ENCODE assay signal across 9 mouse cellular contexts in the genomic region with DNA sequence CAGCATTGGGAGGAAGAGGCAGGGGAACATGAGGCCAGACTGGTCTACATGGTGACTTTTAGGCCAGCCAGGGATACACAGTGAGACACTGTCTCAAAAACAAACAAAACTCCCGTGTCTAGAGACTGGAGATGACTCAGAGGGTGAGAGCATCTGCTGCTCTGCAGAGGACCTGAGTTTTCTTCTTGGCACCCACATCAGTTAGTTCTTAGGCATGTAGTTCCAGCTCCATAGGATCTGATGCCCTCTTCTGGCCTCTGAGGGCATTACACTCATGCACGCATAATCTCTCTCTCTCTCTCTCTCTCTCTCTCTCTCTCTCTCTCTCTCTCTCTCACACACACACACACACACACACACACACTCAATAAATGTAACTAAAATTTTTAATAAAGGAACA. TPM values are rescaled to one million over a fixed set of nuclear protein-coding genes. Genes with fewer than 3 reads are reported as not detected.
A peak's percentile ranks its signal among the peaks of the same experiment; 100 is the strongest.
DNase-seq lines count a peak whose midpoint lies in the region; ATAC-seq and TF ChIP-seq lines count a peak whose summit lies in the region.
"Had no signal": no experiment of that assay in that cellular context is flagged by ENCODE, and none has a peak within 500 bp of the region (broad histone marks: within the 10 kb centered on the region; RNA-seq: fewer than 3 reads in every experiment).

No protein-coding gene starts in this region.

- peak; percentile 51 to 55 for DNase-seq in cerebellum, postnatal 10 days
- DNase-seq in cerebellum, adult 9-10 months = no peak
- DNase-seq in left cerebral cortex, adult 2 months (ENCODE audit: extremely low spot score in 1 of 2, low spot score in 2 of 2) = no peak
- no peak for DNase-seq in left cerebral cortex, adult 9 months (ENCODE audit: low spot score in 2 of 2)
- no peak for DNase-seq in urinary bladder, postnatal 4 days (ENCODE audit: low spot score in 2 of 2)
- no peak for DNase-seq in heart, adult 8-10 months (ENCODE audit: low spot score)

- peaks cover 6% of the 10 kb centered on the region; the same call in 1 of the 2 replicates for H3K4me1 ChIP-seq in E14TG2a.4 (replicated peaks; ENCODE audit: low read depth, low read length)

- H3K27me3 ChIP-seq in E14TG2a.4 (ENCODE audit: insufficient read depth, low read length) = peaks cover 6% of the 10 kb centered on the region; the same call in 1 of the 2 replicates

- H3K36me3 ChIP-seq in E14TG2a.4 (ENCODE audit: insufficient read depth, low read length) = no peaks in the 10 kb centered on the region

- no peak overlapping the region for H3K27ac ChIP-seq in left cerebral cortex, adult 2 months

- TF ChIP-seq CTCF in left cerebral cortex, adult 2 months (IDR thresholded peaks at IDR 0.05) = peak; percentile 17
- TF ChIP-seq CTCF in E14TG2a.4 (conservative IDR thresholded peaks at IDR 0.05; ENCODE audit: low read length) = peak; percentile 55

- H3K4me3 ChIP-seq in left cerebral cortex, adult 2 months = no peak overlapping the region
- H3K4me3 ChIP-seq in E14TG2a.4 (replicated peaks; ENCODE audit: low read length) = no peak overlapping the region

- ATAC-seq in granulocyte monocyte progenitor cell, adult 5-6 weeks (replicated peaks; ENCODE audit: poor library complexity, severe bottlenecking) = peak; percentile 65

- intact Hi-C loops in left cerebral cortex, adult 2 months (cut with DNase I) = no loop called here

- H3K9me3 ChIP-seq in E14TG2a.4 (ENCODE audit: low read length) = no peaks in the 10 kb centered on the region

RNA-seq across cellular contexts. Expression of a gene that starts 7.6 kb away (rescaled TPM):
- not detected for total RNA-seq in left cerebral cortex, adult 2 months (2021)
- not detected in 2 replicates for total RNA-seq in granulocyte monocyte progenitor cell, adult 5-6 weeks (2014; fragmentation: Nextera tagmentation)
- not detected in 2 replicates for total RNA-seq in granulocyte monocyte progenitor cell, adult 5-6 weeks (2017)
- not detected for total RNA-seq in heart, adult 8-10 months (2022)
- total RNA-seq: left cerebral cortex, postnatal 10 days had no signal

RNA-seq across cellular contexts. Expression of a gene that starts 26.2 kb away (rescaled TPM):
- total RNA-seq in left cerebral cortex, adult 2 months (2021) = 10 to 100 TPM; 24.5 to 25.0 TPM
- total RNA-seq in granulocyte monocyte progenitor cell, adult 5-6 weeks (2014; fragmentation: Nextera tagmentation) = not detected in 2 replicates
- total RNA-seq in granulocyte monocyte progenitor cell, adult 5-6 weeks (2017) = not detected in 2 replicates
- not detected for total RNA-seq in heart, adult 8-10 months (2022)

RNA-seq across cellular contexts. Expression of a gene that starts 54.1 kb away (rescaled TPM):
- under 1 TPM; 0.21 to 0.32 TPM for total RNA-seq in left cerebral cortex, adult 2 months (2021)
- total RNA-seq in granulocyte monocyte progenitor cell, adult 5-6 weeks (2014; fragmentation: Nextera tagmentation) = 0.41 and 0.58 TPM in 2 replicates
- total RNA-seq in granulocyte monocyte progenitor cell, adult 5-6 weeks (2017) = 0.17 and 0.77 TPM in 2 replicates
- under 1 TPM; 0.31 to 0.72 (median 0.66) TPM for total RNA-seq in heart, adult 8-10 months (2022)

Comparison
In these comparisons a context has a peak if more than half of its experiments do, and no peak if none do; other contexts are left out.
1. DNase-seq: peak in cerebellum, postnatal 10 days (2 of 2); none in cerebellum, adult 9-10 months (single experiment), left cerebral cortex, adult 2 months (0 of 2), left cerebral cortex, adult 9 months (0 of 2), urinary bladder, postnatal 4 days (0 of 2) and heart, adult 8-10 months (single experiment).
2. RNA of a gene that starts 26.2 kb away (total RNA-seq): 24.5 to 25.0 TPM in left cerebral cortex, adult 2 months; not detected in granulocyte monocyte progenitor cell, adult 5-6 weeks and not detected in heart, adult 8-10 months; every median in the first group is over 10 times any median in the second.